Mouse (Mus musculus) G1E (cell line): Measurements from ENCODE around the gene Gm20532. TPM values are rescaled to one million over a fixed set of nuclear protein-coding genes. Genes with fewer than 3 reads are reported as not detected.

Experiments
- ATAC-seq: 2 replicates; pipeline ENCODE4 v1.8.0; 2016; ENCODE audit warnings: mild to moderate bottlenecking; ENCODE audit not compliant: insufficient number of reproducible peaks, poor library complexity, low FRiP score, severe bottlenecking; ENCODE audit errors: extremely low read depth
- DNase-seq: peaks from one replicate; pipeline ENCODE4 v3.0.0; 2012; ENCODE audit warnings: low spot score
- H3K27me3 ChIP-seq: 2 replicates; pipeline ENCODE4 v1.6.1; 2012; ENCODE audit warnings: mild to moderate bottlenecking, low read length, inconsistent platforms; ENCODE audit not compliant: insufficient read depth
- H3K36me3 ChIP-seq: replicated peaks from 2 replicates; pipeline ENCODE3; 2012; ENCODE audit warnings: mild to moderate bottlenecking, inconsistent platforms
- H3K4me1 ChIP-seq: 2 replicates; pipeline ENCODE4 v1.6.1; 2012; ENCODE audit warnings: low read depth, low read length, inconsistent platforms, mixed read lengths; ENCODE audit not compliant: insufficient read depth
- H3K4me3 ChIP-seq: 2 replicates; pipeline ENCODE4 v1.5.1; 2012; ENCODE audit warnings: low read depth, mild to moderate bottlenecking, inconsistent platforms, low read length, moderate library complexity, mixed read lengths
- H3K9me3 ChIP-seq: replicated peaks from 2 replicates; pipeline ENCODE4 v1.6.1; 2012; ENCODE audit warnings: inconsistent platforms
- CTCF ChIP-seq: IDR thresholded peaks from 2 replicates; pipeline ENCODE4 v1.5.1; 2012; ENCODE audit warnings: low read depth, low read length, inconsistent platforms, mixed read lengths
- GATA1 ChIP-seq: IDR thresholded peaks from 2 replicates; pipeline ENCODE4 v1.6.1; 2012; ENCODE audit warnings: borderline replicate concordance, low read length, inconsistent platforms, mixed read lengths
- GATA2 ChIP-seq: IDR thresholded peaks from 2 replicates; pipeline ENCODE4 v1.6.1; 2012; ENCODE audit warnings: low read depth, low read length, inconsistent platforms, borderline replicate concordance
- POLR2AphosphoS5 ChIP-seq: IDR thresholded peaks from 2 replicates; pipeline ENCODE4 v1.6.1; 2012; ENCODE audit warnings: low read depth, low read length, inconsistent platforms; ENCODE audit not compliant: insufficient replicate concordance
- TAL1 ChIP-seq: conservative IDR thresholded peaks from 2 replicates; pipeline ENCODE4 v1.6.1; 2012; ENCODE audit warnings: low read depth, low read length, inconsistent platforms, mixed read lengths
- polyA plus RNA-seq: library from polyadenylated mRNA; stranded (reverse); fragments of >175 nt; gene quantifications from 2 replicates; pipeline ENCODE4 v1.2.3, GENCODE M21; 2012
- total RNA-seq, 2 experiments: library from RNA; stranded (forward) in 1 of 2; stranded (reverse) in 1 of 2; fragments of 200-1000 nt in 1 of 2; fragments of >200 nt in 1 of 2; fragmentation: Nextera tagmentation in 1 of 2; gene quantifications; 2 replicates each; pipeline ENCODE4 v1.2.3; 2014 to 2017

Gm20532 gene
- total and polyA plus RNA-seq, 3 experiments, result not detected

GRCm38 (mm10) chr2:26668746-26669145 lies 82.3 kb downstream of the Gm20532 start:
- Histone ChIP-seq H3K27me3 (0 out of 2 replicates have a peak, but pooled peaks cover 4% of the 10 kb centered on the region), H3K36me3 (no peaks in the 10 kb centered on the region), H3K4me1 (no peaks in the 10 kb centered on the region), H3K4me3 (no peak overlapping the region), H3K9me3 (no peaks in the 10 kb centered on the region)
- ATAC-seq, result no peak
- TF ChIP-seq GATA2 (no peak), GATA1 (no peak), TAL1 (no peak), POLR2AphosphoS5 (no peak), CTCF (no peak)
- no peak for DNase-seq

GRCm38 (mm10) chr2:26671182-26671581 lies 84.7 kb downstream of the Gm20532 start, which contains the start of gene Lcn4:
TSS of gene Lcn4 (minus strand) at chr2:26671282.
- TF ChIP-seq GATA2, result no peak
- TF ChIP-seq GATA1, result no peak
- no peak for TF ChIP-seq CTCF
- TF ChIP-seq POLR2AphosphoS5, result no peak
- no peak for TF ChIP-seq TAL1
- Histone ChIP-seq H3K9me3 (no peaks in the 10 kb centered on the region), H3K36me3 (no peaks in the 10 kb centered on the region), H3K4me3 (no peak within 1 kb of the TSS), H3K4me1 (no peaks in the 10 kb centered on the region), H3K27me3 (0 out of 2 replicates have a peak, but pooled peaks cover 4% of the 10 kb centered on the region)
- no peak for ATAC-seq
- no peak for DNase-seq

Other genes starting within 250 kb of the Gm20532 start
- gene Dnlz, start 234.5 kb upstream of the Gm20532 start, total RNA-seq (2014; fragmentation: Nextera tagmentation), result 7.6 and 8.8 TPM in 2 replicates
- gene Dnlz, start 234.5 kb upstream of the Gm20532 start, total RNA-seq (2017), result 9.4 and 9.8 TPM in 2 replicates
- 14.2 and 14.5 TPM in 2 replicates for gene Dnlz, start 234.5 kb upstream of the Gm20532 start, polyA plus RNA-seq
- not detected in 2 replicates for gene Card9, start 225.7 kb upstream of the Gm20532 start, total RNA-seq (2014; fragmentation: Nextera tagmentation)
- gene Card9, start 225.7 kb upstream of the Gm20532 start, total RNA-seq (2017), result 0.12 and 0.16 TPM in 2 replicates
- 0.35 and 0.38 TPM in 2 replicates for gene Card9, start 225.7 kb upstream of the Gm20532 start, polyA plus RNA-seq
- gene Snapc4, start 206.0 kb upstream of the Gm20532 start, total RNA-seq (2014; fragmentation: Nextera tagmentation), result 18.7 and 25.4 TPM in 2 replicates
- gene Snapc4, start 206.0 kb upstream of the Gm20532 start, total RNA-seq (2017), result 42.2 and 46.0 TPM in 2 replicates
- gene Snapc4, start 206.0 kb upstream of the Gm20532 start, polyA plus RNA-seq, result 64.0 and 67.9 TPM in 2 replicates
- gene Entr1, start 197.3 kb upstream of the Gm20532 start, total RNA-seq (2014; fragmentation: Nextera tagmentation), result 56.5 and 69.8 TPM in 2 replicates
- 58.2 and 63.7 TPM in 2 replicates for gene Entr1, start 197.3 kb upstream of the Gm20532 start, total RNA-seq (2017)
- gene Entr1, start 197.3 kb upstream of the Gm20532 start, polyA plus RNA-seq, result 68.2 and 71.5 TPM in 2 replicates
- 56.9 and 76.5 TPM in 2 replicates for gene Pmpca, start 197.3 kb upstream of the Gm20532 start, total RNA-seq (2014; fragmentation: Nextera tagmentation)
- gene Pmpca, start 197.3 kb upstream of the Gm20532 start, total RNA-seq (2017), result 78.8 and 94.3 TPM in 2 replicates
- gene Pmpca, start 197.3 kb upstream of the Gm20532 start, polyA plus RNA-seq, result 542 and 594 TPM in 2 replicates
- gene Inpp5e, start 177.4 kb upstream of the Gm20532 start, total RNA-seq (2014; fragmentation: Nextera tagmentation), result 19.7 and 23.0 TPM in 2 replicates
- 7.6 and 8.2 TPM in 2 replicates for gene Inpp5e, start 177.4 kb upstream of the Gm20532 start, total RNA-seq (2017)
- gene Inpp5e, start 177.4 kb upstream of the Gm20532 start, polyA plus RNA-seq, result 16.0 and 16.2 TPM in 2 replicates
- gene Sec16a, start 141.4 kb upstream of the Gm20532 start, total RNA-seq (2014; fragmentation: Nextera tagmentation), result 74.0 and 83.5 TPM in 2 replicates
- 31.9 and 34.4 TPM in 2 replicates for gene Sec16a, start 141.4 kb upstream of the Gm20532 start, total RNA-seq (2017)
- 24.8 and 37.8 TPM in 2 replicates for gene Sec16a, start 141.4 kb upstream of the Gm20532 start, polyA plus RNA-seq
- gene Notch1, start 70.0 kb upstream of the Gm20532 start, total RNA-seq (2014; fragmentation: Nextera tagmentation), result not detected in 2 replicates
- gene Notch1, start 70.0 kb upstream of the Gm20532 start, total RNA-seq (2017), result 0.06 and 0.71 TPM in 2 replicates
- 0.02 and 0.06 TPM in 2 replicates for gene Notch1, start 70.0 kb upstream of the Gm20532 start, polyA plus RNA-seq
- 29.6 and 31.9 TPM in 2 replicates for gene Egfl7, start 6.6 kb upstream of the Gm20532 start, total RNA-seq (2014; fragmentation: Nextera tagmentation)
- 160 and 228 TPM in 2 replicates for gene Egfl7, start 6.6 kb upstream of the Gm20532 start, total RNA-seq (2017)
- gene Egfl7, start 6.6 kb upstream of the Gm20532 start, polyA plus RNA-seq, result 131 and 136 TPM in 2 replicates
- 4.7 and 6.9 TPM in 2 replicates for gene Agpat2, start 17.8 kb downstream of the Gm20532 start, total RNA-seq (2014; fragmentation: Nextera tagmentation)
- 4.6 and 7.4 TPM in 2 replicates for gene Agpat2, start 17.8 kb downstream of the Gm20532 start, total RNA-seq (2017)
- 6.0 and 6.1 TPM in 2 replicates for gene Agpat2, start 17.8 kb downstream of the Gm20532 start, polyA plus RNA-seq
- not detected in 2 replicates for gene Fam69b, start 41.8 kb downstream of the Gm20532 start, total RNA-seq (2014; fragmentation: Nextera tagmentation)
- 0.22 TPM in 1 of 2 replicates, not detected in the other for gene Fam69b, start 41.8 kb downstream of the Gm20532 start, total RNA-seq (2017)
- not detected in 2 replicates for gene Fam69b, start 41.8 kb downstream of the Gm20532 start, polyA plus RNA-seq
- gene Lcn4, start 84.6 kb downstream of the Gm20532 start, total RNA-seq (2014; fragmentation: Nextera tagmentation), result not detected in 2 replicates
- gene Lcn4, start 84.6 kb downstream of the Gm20532 start, total RNA-seq (2017), result not detected in 2 replicates
- not detected in 2 replicates for gene Lcn4, start 84.6 kb downstream of the Gm20532 start, polyA plus RNA-seq